Mouse (Mus musculus): ENCODE measurements around the gene Tpst1.

- TF ChIP-seq JUND (IDR thresholded peaks at IDR 0.05; ENCODE audit: low read depth, low read length), result no peak
- TF ChIP-seq GABPA (IDR thresholded peaks at IDR 0.05; ENCODE audit: low read depth, low read length), result no peak
- TF ChIP-seq TCF12 (IDR thresholded peaks at IDR 0.05; ENCODE audit: low read depth, low read length), result no peak
- no peak for TF ChIP-seq CTCF (IDR thresholded peaks at IDR 0.05 in 2 of 3, conservative IDR thresholded peaks at IDR 0.05 in 1 of 3; ENCODE audit: control insufficient read depth in 1 of 3, insufficient read depth in 1 of 3, low read depth in 2 of 3, low read length in 3 of 3, poor library complexity in 1 of 3, severe bottlenecking in 1 of 3)
- no peak for TF ChIP-seq ZMIZ1 (IDR thresholded peaks at IDR 0.05; ENCODE audit: low read depth, low read length)
- no peak for TF ChIP-seq BHLHE40 (IDR thresholded peaks at IDR 0.05; ENCODE audit: borderline replicate concordance, low read depth, low read length)
These were observed 47.1 kb downstream of the Tpst1 start for GRCm38 (mm10) chr5:130120070-130120736.

Measured in MEL (cell line).